Mouse (Mus musculus): ENCODE measurements at regions not wholly inside any gene's neighbourhood (a gene's known extent, or its start where the extent isn't known, plus 50 kb on each side); places are given as distances from the start of the nearest gene placed in this dataset.

DNA sequence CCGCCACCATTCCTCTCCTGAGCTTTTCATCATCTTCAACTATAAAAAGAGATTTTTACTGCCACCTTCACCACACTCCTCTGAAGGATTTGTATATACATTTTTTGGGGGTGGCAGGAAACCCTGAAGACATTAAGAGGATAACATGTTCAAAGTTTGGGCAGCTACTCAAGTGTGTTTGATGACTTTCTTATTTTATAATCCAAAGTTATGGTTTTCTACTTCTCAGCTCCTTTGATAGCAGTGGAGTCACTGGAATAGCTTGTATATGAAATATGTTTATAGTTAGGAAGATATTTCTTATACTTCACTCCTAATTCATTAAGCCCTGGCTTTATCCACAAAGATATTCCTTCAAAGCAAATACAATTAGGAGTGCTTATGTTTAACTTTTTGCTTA, 229.5 kb upstream of the Lcorl start:
- DNase-seq, result no peak

DNA sequence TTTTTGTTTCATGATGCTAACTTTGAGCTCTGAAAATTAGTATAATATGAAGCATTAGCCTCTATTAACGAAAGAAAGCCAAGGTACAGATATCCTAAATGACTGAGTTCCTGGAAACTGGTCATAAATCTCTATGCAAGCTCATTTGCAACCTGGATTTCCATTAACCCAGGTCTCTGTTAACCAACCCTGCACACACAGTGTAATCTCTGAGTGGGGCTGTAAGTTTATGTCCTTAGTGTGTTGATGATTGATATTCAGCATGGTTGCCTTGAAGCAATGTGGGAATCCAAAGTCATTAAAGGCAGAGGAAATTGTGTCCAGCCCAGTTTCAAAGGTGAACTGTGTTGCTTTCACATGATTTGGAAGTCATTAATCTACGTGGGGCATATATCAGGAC, 225.9 kb upstream of the Lcorl start:
- no peak for DNase-seq

DNA sequence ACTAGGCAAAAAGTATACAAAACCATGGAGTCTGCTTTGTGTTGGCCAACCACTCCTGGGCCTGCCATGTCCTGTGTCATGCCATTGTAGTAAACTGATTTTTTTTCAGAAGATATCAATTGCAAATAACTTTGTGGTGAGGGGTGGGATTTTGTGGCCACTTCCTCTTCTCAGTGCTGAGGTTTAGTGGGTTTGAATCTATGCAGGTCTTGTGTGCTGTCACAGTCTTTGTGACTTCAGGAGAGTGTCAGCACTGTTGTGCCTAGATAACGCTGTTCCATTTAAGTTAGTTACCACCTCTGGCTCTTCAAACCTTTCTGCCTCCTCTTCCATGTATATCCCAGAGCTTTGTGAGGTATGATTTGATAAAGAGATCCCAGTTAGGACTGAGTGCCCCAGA, 216.3 kb upstream of the Lcorl start:
- DNase-seq, result no peak

DNA sequence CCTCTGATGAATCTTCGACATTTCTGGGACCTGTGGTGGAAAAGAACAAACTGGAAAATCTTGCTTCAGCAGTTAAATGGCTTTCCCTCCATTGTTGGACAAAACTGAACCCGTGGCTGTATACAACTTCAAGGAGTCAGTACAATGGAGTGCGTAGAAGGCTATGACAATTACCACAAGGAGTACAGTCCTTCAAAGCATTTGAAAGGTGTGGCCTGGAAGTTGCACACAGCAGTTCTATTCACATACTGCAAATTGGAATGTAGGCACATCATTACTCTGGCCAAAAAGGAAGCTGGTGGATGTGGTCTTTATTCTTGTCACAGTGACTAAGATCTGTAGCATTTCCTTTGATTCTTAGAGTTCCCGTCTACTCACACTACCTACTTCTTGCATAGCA, 215.7 kb upstream of the Lcorl start:
- DNase-seq, result no peak

DNA sequence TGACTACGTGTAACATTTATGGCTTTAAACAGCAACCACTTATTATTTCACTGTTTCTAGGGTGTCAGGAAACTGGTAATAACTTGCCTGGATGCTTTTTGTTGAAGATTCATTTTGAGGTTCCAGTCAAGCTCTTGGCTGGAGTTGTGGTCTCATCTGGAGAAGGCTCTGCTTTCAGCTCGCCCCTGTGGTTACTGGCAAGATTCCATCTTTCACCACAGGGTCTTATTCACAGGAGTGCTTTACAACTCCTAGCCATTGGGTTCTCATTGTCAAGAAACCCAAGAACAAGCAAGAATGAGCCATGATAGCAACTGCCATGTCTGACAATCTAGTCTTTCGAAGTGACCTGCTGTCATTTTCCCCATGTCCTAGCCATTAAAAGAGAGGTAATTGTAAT, 202.5 kb upstream of the Lcorl start:
- DNase-seq, result no peak

DNA sequence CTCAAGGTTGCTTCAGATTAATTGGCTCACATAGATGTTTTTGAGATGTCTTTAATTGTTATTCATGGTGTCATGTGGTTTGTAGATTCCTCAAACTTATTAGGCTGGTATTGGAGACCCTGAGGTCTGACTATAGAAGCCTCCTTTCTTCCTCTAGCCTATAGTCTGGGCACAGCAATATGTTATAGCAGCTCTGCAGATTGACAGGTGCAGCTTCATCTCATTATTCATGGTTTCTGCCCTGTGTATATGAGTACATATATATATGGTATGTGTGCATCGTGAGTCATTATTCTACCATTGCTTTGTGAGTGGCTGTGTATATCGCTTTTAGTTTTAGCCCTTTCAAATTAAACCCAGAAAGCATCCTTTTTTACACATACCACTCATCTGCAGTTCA, 197.4 kb upstream of the Lcorl start:
- DNase-seq, result no peak

DNA sequence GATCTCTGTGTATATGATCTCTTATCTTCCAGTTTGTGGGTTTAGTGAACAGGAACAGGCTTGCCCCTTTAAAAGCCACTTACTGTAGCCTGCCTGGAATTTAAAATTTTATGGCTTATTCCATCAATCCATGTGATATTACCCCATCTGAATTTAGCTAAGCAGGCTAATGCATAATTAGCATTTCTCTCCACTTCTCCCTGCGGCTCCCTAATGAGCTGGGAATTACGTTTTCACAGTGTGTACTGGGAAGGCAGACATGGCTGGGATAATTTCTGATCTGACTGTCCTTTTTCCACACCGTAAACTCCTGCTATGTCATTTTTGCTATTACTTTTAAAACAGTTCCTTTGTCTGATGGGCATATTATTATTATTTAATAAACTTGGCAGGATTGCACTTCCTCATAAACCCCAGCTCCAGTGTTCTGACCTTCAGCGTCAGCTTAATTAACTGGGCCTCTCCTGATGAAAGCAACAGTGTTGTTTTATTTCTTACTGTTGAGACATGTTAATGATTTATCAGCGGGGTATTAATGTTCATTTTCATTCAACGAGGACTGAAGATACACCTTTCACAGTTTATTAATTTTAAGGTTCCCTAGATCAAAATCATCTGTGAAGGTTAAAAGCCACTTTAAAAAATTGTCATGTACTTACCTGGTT, 185.4 kb upstream of the Lcorl start:
- DNase-seq, result no peak

DNA sequence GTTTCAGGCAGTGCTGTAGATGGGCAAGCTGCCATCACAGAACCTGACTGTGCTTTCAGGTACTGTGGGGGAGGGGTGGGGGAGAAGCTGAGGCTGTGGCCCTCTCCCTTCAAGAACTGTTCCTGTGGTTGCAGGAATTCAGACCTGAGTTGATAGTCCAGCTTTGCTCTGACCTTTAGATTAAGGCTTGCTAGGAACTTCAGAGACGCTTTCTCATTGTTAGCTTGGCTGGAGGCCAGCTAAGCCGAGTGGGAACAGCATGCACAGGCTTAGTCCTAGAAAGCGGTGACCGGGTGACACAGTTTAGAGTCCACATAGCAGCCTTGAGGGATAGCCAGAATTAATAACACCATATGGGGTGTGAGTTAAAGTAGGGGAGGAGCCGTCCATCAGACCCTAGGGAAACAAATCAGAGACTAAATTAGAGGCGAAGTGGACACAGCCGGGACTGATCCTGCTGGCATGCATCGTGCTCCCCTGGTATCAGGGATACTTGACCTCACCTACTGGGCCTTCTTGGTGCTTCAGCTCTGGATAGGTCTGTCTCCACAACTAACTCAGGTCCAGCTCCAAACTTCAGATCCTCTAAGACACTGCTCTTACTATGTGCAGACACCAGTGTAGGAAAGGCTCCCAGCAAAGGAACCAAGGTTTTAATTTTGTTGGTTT, 175.7 kb upstream of the Lcorl start:
- DNase-seq, result peak; percentile 70 to 76

DNA sequence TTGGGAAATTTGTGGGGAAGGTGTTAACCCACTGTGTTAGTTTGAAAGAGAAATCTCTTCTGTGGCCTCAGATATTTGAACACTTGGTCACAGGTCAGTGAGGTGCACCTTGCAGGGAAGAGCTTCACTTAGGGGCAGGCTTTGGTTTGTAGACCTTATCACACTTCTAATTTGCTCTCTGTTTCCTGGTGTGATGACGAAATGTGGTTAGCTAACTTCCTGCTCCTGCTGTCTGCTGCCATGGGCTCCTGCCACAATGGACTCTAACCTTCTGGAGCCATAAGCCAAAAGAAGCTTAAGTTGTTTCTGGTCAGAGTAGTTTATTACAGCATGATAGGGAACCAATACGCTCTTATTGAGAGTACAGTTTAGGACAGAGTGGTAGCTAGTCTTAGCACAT, 174.8 kb upstream of the Lcorl start:
- DNase-seq, result no peak

DNA sequence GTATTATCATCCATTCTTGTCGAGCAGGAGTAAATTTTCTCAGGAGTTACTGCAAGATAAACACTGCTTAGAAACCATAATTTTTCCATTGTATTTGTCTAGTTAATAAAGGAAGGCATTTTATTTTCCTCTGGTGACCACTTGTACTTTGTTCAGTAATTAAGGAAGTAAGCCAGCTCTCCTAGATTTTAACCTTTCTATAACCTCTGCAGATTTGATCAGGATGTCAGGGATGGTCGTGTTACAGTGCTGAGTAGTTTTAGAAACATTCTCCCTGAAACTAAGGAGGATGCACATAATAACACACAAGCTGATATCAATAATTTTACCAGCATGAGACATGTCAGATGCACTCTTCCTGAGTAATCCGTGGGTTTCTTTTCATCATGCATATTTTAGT, 166.7 kb upstream of the Lcorl start:
- DNase-seq, result no peak

DNA sequence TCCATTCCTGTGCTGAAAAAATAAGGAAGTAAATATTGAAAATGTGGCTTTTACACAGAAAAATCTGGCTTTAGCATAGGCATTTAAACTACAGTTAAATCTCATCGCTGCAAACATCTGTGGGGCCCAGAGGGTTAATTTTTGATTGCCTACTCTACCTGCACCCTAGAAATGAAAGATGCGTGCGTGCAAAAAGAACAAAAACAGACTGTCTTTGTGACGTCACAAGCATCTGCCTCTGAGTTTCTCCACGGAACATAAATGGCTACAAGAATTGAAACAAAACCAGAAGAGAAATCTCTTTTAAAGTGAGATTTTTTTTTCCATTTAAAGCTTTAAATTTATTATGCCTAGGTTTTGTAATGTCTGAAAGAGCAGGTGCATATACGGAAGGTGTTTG, 166.0 kb upstream of the Lcorl start:
- no peak for DNase-seq

DNA sequence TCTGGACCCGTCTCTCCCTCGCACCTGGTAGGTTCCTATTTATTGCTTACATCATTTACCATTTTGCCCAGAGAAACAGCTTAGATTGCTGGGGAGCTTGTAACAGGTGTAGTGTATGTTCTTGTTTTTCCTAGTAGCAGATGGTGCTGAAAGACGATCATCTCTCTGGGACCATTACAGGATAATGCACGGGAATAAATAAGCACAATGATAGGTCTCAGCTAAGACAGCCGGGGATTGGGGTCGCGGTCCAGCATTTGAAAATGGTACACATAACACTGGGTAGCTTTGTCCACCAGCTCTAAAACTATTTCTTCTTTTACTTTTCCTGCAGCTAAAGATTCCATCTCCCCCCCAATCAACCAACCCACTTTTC, 164.6 kb upstream of the Lcorl start:
- no peak for DNase-seq

DNA sequence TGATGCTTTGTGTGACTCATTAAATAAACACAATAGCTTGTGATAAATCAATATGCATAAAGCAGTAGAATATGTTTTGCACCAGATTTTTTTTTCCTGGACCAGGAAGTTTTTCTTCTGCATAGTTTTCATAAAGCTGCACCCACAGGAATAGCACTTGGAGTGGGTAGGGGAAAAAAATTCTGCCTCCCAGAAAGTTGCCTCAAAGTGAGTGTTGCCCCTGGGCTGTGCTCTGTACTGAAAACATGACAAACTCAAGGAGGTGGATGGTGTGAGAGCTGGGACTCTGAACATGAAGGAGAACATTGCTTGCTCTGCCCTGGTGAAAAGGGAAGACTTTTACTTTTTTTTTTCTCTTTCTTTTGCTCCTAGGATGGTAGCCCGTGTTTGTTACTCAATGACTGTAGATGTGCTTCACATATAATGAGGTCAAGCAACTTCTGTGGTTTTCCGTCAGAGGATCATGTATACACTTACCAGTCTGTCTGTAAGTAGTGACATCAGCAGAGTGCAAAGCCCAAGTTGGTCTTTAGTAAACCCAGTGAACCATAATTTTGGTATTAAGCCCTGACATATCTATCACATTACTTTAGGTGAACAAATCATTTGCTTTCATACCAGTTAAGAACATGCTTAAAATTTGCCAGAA, 164.1 kb upstream of the Lcorl start:
- DNase-seq, result no peak

DNA sequence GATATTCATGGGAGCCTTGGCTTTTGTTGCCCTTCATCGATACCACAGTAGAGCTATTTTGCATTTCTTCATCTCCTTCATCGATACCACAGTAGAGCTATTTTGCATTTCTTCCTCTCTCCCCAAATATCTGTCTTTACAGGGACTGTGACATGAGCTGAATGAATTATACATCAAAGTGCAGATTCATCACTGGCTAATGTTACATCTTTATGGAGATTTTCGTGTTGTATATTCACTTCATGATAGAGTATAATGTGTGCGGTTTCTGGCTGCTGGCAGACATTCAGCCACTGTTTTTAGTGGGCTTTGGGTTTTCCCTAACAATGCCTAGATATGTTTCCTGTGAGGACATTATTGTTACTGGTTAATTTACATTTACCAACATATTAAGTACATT, 162.8 kb upstream of the Lcorl start:
- DNase-seq, result no peak

DNA sequence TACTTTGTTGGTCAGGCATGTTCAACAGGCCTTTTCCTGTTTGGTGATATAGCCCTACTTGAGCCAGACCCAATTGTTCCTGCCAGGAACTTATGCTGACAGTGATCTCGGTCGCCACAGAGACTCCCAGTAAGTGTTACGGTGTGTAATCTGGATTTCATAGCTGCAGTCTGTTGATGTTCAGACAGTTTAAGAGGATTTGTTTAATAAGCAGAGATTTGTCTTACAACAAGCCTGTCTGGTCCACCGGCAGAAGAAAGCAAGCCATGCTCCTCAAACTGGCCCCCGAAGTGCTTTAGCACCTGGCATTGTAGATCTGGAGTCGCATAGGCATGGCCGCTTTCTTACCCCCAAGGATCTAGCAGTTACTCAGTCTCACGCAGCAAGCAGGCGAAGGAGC, 150.0 kb upstream of the Lcorl start:
- DNase-seq, result no peak

DNA sequence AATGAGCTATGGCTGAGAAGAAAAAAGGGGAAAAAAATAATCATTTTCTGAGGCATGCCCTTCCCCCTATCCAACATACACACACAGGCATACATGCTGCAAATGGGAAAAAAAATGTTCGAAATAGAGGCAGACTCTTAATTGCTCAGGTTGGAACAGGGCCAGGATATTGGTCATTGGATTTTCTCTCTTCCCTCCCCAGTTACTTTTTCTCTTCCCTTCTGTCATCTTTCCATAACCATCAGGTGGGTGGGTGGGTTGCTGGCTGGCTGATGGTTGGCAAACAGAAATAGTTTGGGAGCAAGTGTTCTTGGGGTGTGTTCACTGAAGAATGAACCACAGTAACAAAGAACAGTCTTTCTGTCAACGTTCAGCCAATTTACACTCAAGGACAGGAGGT, 149.3 kb upstream of the Lcorl start:
- no peak for DNase-seq

DNA sequence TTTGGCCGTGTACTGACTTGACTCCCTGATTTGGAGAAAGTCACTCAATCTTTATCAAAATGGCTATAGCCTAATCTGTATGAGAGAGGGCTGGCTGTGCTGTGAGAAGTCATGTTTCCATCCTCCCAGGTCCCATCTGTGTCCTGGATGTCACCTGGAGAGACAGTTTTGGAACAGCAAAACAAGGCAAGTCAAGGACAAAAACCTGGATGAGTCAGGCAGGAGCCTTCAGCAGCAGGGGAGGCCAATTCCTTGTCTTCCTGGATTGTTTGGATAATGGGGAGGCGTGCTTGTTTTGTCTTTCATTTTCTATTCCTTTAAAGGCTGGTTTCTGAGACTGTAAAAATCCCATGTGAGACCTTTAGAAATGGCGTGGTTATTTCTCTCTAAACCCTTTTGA, 148.8 kb upstream of the Lcorl start:
- no peak for DNase-seq

DNA sequence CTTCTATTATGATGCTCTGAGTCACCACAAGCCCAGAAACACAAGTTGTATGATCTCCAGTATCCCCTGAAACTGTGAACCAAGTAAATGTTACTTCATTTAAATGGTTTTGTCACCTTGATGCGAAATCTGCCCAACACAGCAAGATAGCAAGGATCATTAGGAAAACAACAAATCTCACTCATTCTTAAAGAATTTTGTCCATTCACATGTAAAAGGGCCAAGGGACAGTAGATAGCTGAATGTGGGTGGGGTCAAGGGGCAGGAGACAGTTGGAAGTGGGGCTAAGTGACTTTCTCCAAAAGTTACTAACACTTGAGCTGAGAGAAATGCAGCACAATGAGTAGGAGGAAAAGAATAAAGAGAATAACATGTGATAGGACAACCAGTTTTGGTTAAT, 148.2 kb upstream of the Lcorl start:
- DNase-seq, result no peak

DNA sequence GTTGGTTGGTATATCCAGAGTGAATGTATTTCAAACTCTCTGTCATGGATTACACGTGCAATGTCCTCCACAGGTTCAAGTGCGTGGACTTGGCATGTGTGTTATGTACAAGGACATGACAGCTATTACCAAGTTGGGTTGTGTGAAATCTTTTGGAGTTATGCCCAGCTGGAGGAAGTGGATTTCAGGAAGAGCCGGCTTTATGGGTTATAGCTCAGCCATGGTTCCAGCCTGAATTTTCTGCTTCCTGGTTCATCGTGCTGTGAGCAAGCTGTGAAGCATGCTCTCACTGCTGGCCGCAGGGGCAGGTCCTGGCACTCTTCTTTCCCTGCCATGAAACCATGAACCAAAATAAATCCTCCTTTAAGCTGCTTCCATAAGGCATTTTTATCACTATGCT, 144.6 kb upstream of the Lcorl start:
- DNase-seq, result no peak

DNA sequence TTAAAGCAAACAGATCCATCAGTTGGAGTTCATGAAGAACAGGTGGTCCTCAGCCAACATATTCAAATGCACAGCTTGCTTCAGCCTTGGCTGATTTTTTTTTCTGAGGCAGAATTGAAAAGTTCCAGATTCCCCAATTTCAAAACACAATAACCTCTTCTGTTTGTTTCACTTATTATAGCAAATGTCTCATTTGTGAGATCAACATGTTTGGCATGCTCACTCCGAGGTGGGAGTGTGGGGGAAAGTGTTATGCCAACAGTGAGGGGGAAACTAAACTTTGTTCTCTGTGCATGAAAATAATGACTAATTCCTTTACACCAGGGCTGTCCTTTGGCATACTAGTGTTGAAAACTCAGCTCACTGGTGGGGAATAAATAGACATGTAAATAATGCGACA, 100.4 kb upstream of the Lcorl start:
- DNase-seq, result no peak

DNA sequence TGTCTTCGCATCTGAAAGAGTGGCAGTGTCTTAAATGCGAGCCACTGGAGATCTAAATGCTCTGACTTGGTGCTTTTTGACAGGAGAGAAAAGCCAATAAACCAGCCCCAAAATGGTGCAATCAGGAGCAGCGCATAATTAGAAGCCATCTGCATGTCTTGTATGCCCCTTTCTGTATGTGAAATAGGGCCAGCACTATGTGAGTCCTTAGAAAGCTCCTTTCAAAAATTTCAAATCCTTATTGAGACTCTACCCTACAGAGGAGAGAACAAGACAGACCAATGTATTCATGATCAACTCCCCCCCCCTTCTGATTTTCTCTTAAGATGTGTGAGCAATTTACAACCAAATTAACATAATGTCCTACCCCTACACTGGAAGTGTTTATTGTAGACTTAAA, 86.6 kb upstream of the Lcorl start:
- DNase-seq, result no peak

DNA sequence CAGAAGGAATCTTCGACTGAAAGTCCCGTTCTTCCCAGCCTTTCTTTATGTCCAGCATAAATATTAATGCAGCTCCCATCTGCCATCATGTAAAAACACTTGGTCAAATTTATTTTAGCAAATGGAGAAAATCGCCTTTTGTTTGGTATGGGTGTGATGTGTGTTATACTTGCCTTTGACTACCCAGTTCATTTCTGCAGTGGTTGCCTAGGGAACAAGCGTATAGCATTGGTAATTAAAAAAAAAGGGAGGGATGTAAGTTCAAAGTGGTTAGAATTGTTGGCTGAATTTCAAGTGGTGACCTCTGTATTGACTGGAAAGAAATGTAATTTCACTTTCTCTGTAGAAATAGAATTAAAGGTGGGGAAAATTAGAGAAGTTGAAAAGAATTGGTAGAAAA, 75.6 kb upstream of the Lcorl start:
- no peak for DNase-seq

DNA sequence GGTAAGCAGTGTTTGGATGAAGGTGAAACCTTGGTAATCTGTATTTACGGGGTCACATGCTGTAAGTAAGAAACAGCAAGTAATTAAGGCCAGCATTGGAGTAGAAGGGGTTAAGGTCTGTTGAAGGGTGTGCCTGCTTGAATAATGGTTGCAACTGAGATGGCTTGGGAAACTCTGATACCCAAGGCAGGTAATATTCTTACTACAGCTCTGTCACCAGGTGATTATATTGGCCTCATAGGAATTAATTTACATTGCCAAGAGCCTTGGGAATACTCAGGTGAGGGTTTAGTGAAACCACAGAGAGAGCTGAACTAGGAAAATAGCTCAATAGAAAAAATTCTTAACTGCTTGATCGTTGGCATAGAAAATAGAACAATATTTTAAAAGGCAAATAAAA, 73.8 kb upstream of the Lcorl start:
- DNase-seq, result no peak

DNA sequence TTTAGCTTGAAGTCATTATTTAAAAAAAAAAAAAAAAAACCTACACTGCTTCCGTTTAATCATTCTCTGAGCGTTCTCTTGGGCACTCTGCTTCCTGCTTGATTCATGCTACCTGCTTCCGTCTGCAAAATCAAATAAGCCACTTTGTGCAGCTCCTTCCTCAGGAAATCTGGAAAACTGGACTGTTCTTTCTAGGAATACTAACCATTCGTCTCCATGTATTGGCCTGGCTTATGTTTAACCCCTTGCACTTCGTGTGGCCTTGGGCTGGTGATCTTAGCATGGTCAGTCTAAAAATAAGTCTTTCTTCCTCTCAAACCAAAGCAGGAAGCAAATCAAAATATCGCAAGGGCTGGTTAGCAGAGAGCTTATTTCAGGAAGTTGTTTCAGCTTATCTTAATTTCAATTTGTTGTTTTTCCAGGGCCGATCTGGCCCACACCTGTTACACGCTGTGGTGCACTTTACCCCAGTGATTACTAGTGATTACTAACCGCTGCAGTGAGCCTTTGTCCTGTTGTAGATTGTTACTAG, 68.5 kb upstream of the Lcorl start:
- no peak for DNase-seq

Measured in kidney, postnatal 25 days (tissue).